Mouse (Mus musculus): ENCODE data around the gene Grin2b.

DNA sequence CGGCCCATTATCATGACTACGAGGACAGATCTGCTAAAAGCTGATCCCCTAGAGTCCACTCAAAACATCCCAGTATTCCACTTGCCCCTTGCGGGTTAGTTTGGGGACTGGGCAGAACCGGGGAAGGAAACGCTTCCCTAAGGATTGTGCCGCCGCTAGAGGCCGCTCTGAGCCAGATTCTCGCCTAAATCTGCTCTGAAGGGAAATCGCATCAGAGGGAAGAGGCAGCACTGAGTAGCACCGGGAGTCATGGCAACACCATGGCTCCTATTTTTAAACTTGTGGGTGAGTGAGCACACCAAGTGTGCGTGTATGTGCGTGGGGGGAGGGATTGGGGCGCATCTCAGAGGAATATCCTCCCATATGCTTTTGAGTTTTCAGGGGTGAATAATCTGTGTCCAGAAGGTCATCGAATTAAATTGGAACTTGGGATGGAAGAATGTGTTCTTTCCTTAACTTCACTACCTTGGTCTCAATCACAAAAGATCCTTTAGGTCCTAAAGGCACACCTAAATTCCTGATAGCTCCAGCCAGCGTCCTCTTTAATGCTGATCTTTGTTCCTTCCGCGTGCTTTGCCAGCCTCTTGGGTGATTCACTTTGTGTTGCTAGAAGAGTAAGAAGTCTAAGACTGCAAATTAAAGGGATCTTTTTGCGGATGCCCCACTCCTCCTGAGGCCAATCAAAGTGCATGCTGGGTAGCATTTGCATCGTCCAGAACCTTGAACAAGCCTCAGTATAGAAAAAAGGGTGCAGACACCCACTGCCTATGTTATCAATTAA, 265.6 kb downstream of the Grin2b start:
- TF ChIP-seq CTCF (IDR thresholded peaks at IDR 0.05; ENCODE audit: control insufficient read depth, insufficient read depth, insufficient read length) (no peak), USF1 (IDR thresholded peaks at IDR 0.05; ENCODE audit: low read depth) (no peak)
